Mouse (Mus musculus) embryonic facial prominence, embryonic 15.5 days (tissue): Measurements from ENCODE around the gene Sympk. TPM values are rescaled to one million over a fixed set of nuclear protein-coding genes. Genes with fewer than 3 reads are reported as not detected.

Source experiments
- ATAC-seq: fragments of 200-750 bp; cut with Nextera tagmentation; 2 replicates; pipeline ENCODE4 v1.8.0; 2017; ENCODE audit warnings: low read depth, moderate TSS enrichment; ENCODE audit not compliant: insufficient number of reproducible peaks, low FRiP score, low TSS enrichment
- H3K27ac ChIP-seq: fragments of 300-500 bp; sonication (generic); replicated peaks from 2 replicates; pipeline ENCODE4 v1.5.1; 2015; ENCODE audit warnings: mild to moderate bottlenecking, inconsistent platforms
- H3K27me3 ChIP-seq: fragments of 300-500 bp; sonication (generic); 2 replicates; pipeline ENCODE4 v1.6.1; 2015; ENCODE audit warnings: inconsistent platforms
- H3K36me3 ChIP-seq: fragments of 300-500 bp; sonication (generic); 2 replicates; pipeline ENCODE4 v1.6.1; 2015; ENCODE audit warnings: mild to moderate bottlenecking, inconsistent platforms
- H3K4me1 ChIP-seq: fragments of 300-500 bp; sonication (generic); 2 replicates; pipeline ENCODE4 v1.6.1; 2015; ENCODE audit warnings: inconsistent platforms
- H3K4me2 ChIP-seq: fragments of 300-500 bp; sonication (generic); replicated peaks from 2 replicates; pipeline ENCODE4 v1.6.1; 2015; ENCODE audit warnings: mild to moderate bottlenecking, inconsistent platforms
- H3K4me3 ChIP-seq: fragments of 300-500 bp; sonication (generic); replicated peaks from 2 replicates; pipeline ENCODE4 v1.5.1; 2015; ENCODE audit warnings: mild to moderate bottlenecking, inconsistent platforms
- H3K9ac ChIP-seq: fragments of 300-500 bp; sonication (generic); 2 replicates; pipeline ENCODE4 v1.6.1; 2015; ENCODE audit warnings: inconsistent platforms
- H3K9me3 ChIP-seq: fragments of 300-500 bp; sonication (generic); replicated peaks from 2 replicates; pipeline ENCODE4 v1.6.1; 2016; ENCODE audit warnings: inconsistent platforms
- WGBS: fragments of 180-500 bp; shearing (Covaris S2); methylation state at CpG from one replicate; pipeline ENCODE4 v1.1.7; 2015; 5-methylcytosine and 5-hydroxymethylcytosine counted together
- microRNA-seq: library from miRNA; unstranded; fragments of <30 nt; microRNA quantifications from one replicate; pipeline ENCODE4, GENCODE M21; 2016; ENCODE audit warnings: borderline number of aligned reads
- polyA plus RNA-seq: library from polyadenylated mRNA; unstranded; fragments of >200 nt; fragmentation: Nextera tagmentation; extraction: Ambion mirVana; gene quantifications from 2 replicates; pipeline ENCODE4 v1.2.1, GENCODE M21; 2015

The Sympk gene
- polyA plus RNA-seq, 1 experiment from 2014 or later: 36.8 TPM

GRCm38 (mm10) chr7:19094826-19095750 is 70.9 kb downstream of the Sympk start:
- H3K4me3 ChIP-seq: peak overlapping the region; percentile 86
- peaks cover 12% of the 10 kb centered on the region for H3K36me3 ChIP-seq
- H3K27me3 ChIP-seq: no peaks in the 10 kb centered on the region
- no peak for ATAC-seq
- H3K9ac ChIP-seq: peak overlapping the region; percentile 85
- H3K4me1 ChIP-seq: peaks cover 56% of the 10 kb centered on the region
- no peaks in the 10 kb centered on the region for H3K9me3 ChIP-seq
- peak overlapping the region; percentile 74 for H3K4me2 ChIP-seq
- peak overlapping the region; percentile 99 for H3K27ac ChIP-seq
- WGBS: under 1% methylated on average over 87 of the region's 87 CpGs

- Histone ChIP-seq H3K4me2 (peak overlapping the region; percentile 74), H3K4me1 (peaks cover 60% of the 10 kb centered on the region), H3K36me3 (peaks cover 10% of the 10 kb centered on the region), H3K4me3 (peak overlapping the region; percentile 86), H3K27ac (peak overlapping the region; percentile 99), H3K9ac (peak overlapping the region; percentile 85), H3K27me3 (no peaks in the 10 kb centered on the region), H3K9me3 (no peaks in the 10 kb centered on the region)
- peak; percentile 10; the same call in 1 of the 2 replicates for ATAC-seq
- WGBS: 1% methylated on average over 19 of the region's 19 CpGs
These were observed 71.6 kb downstream of the Sympk start for GRCm38 (mm10) chr7:19095751-19096110.

- 55% methylated on average over 5 of the region's 5 CpGs for WGBS
- Histone ChIP-seq H3K9ac (peak overlapping the region; percentile 85; the same call in 1 of the 2 replicates), H3K4me1 (peaks cover 57% of the 10 kb centered on the region), H3K27ac (peak overlapping the region; percentile 99), H3K27me3 (no peaks in the 10 kb centered on the region), H3K36me3 (peaks cover 10% of the 10 kb centered on the region), H3K4me3 (peak overlapping the region; percentile 86), H3K4me2 (peak overlapping the region; percentile 74), H3K9me3 (no peaks in the 10 kb centered on the region)
- no peak for ATAC-seq
These were observed 72.3 kb downstream of the Sympk start for GRCm38 (mm10) chr7:19096421-19096976.

GRCm38 (mm10) chr7:19097217-19097616 is 73.0 kb downstream of the Sympk start:
- peaks cover 50% of the 10 kb centered on the region for H3K4me1 ChIP-seq
- H3K27ac ChIP-seq: no peak overlapping the region
- peaks cover 10% of the 10 kb centered on the region for H3K36me3 ChIP-seq
- WGBS: 76% methylated on average over 2 of the region's 2 CpGs
- no peaks in the 10 kb centered on the region for H3K9me3 ChIP-seq
- ATAC-seq: no peak
- no peaks in the 10 kb centered on the region for H3K27me3 ChIP-seq
- H3K9ac ChIP-seq: no peak overlapping the region
- peak overlapping the region; percentile 74; the same call in 1 of the 2 replicates for H3K4me2 ChIP-seq
- 0 out of 2 replicates have a peak overlapping the region, but pooled peaks have one; percentile 86 for H3K4me3 ChIP-seq

GRCm38 (mm10) chr7:19097863-19098262 is 73.7 kb downstream of the Sympk start:
- H3K27ac ChIP-seq: no peak overlapping the region; the same call in 1 of the 2 replicates
- H3K9ac ChIP-seq: no peak overlapping the region
- ATAC-seq: no peak
- H3K9me3 ChIP-seq: no peaks in the 10 kb centered on the region
- H3K36me3 ChIP-seq: peaks cover 10% of the 10 kb centered on the region
- H3K4me2 ChIP-seq: no peak overlapping the region
- H3K27me3 ChIP-seq: no peaks in the 10 kb centered on the region
- H3K4me3 ChIP-seq: no peak overlapping the region
- peaks cover 43% of the 10 kb centered on the region for H3K4me1 ChIP-seq

GRCm38 (mm10) chr7:19098811-19099210 is 74.6 kb downstream of the Sympk start:
- no peak overlapping the region for H3K4me3 ChIP-seq
- H3K9me3 ChIP-seq: no peaks in the 10 kb centered on the region
- H3K4me2 ChIP-seq: no peak overlapping the region
- no peaks in the 10 kb centered on the region for H3K27me3 ChIP-seq
- H3K27ac ChIP-seq: no peak overlapping the region
- H3K36me3 ChIP-seq: peaks cover 10% of the 10 kb centered on the region
- WGBS: 69% methylated on average over 7 of the region's 7 CpGs
- H3K9ac ChIP-seq: no peak overlapping the region
- ATAC-seq: no peak
- peaks cover 35% of the 10 kb centered on the region for H3K4me1 ChIP-seq

- H3K36me3 ChIP-seq: peaks cover 10% of the 10 kb centered on the region
- 76% methylated on average over 1 of the region's 1 CpGs for WGBS
- no peak overlapping the region for H3K4me3 ChIP-seq
- H3K9ac ChIP-seq: no peak overlapping the region
- no peak for ATAC-seq
- peaks cover 35% of the 10 kb centered on the region for H3K4me1 ChIP-seq
- H3K27ac ChIP-seq: no peak overlapping the region
- H3K4me2 ChIP-seq: no peak overlapping the region
- H3K27me3 ChIP-seq: no peaks in the 10 kb centered on the region
- no peaks in the 10 kb centered on the region for H3K9me3 ChIP-seq
These were observed 76.1 kb downstream of the Sympk start for GRCm38 (mm10) chr7:19100290-19100689.

GRCm38 (mm10) chr7:19103741-19104140 is 79.6 kb downstream of the Sympk start:
- Histone ChIP-seq H3K4me3 (no peak overlapping the region), H3K27ac (no peak overlapping the region), H3K9ac (no peak overlapping the region), H3K27me3 (no peaks in the 10 kb centered on the region), H3K4me1 (peaks cover 9% of the 10 kb centered on the region; the same call in 1 of the 2 replicates), H3K4me2 (no peak overlapping the region), H3K36me3 (no peaks in the 10 kb centered on the region), H3K9me3 (no peaks in the 10 kb centered on the region)
- no peak for ATAC-seq

Small RNA genes lying within 50 kb of the gene (microRNA-seq; reads per million reads assigned to microRNA genes)
- gene Mir3100: not detected

Other genes starting within 250 kb of the Sympk start
- gene Psg19, start 225.9 kb upstream of the Sympk start, polyA plus RNA-seq: not detected in 2 replicates
- gene Psg17, start 202.8 kb upstream of the Sympk start, polyA plus RNA-seq: not detected in 2 replicates
- gene Mill2, start 184.4 kb upstream of the Sympk start, polyA plus RNA-seq: 1.0 and 1.1 TPM in 2 replicates
- 9.7 and 16.3 TPM in 2 replicates for gene Pglyrp1, start 153.0 kb upstream of the Sympk start, polyA plus RNA-seq
- 31.8 and 40.3 TPM in 2 replicates for gene Ccdc61, start 114.0 kb upstream of the Sympk start, polyA plus RNA-seq
- 0.56 and 0.60 TPM in 2 replicates for gene Nova2, start 98.5 kb upstream of the Sympk start, polyA plus RNA-seq
- not detected in 2 replicates for gene Nanos2, start 37.0 kb upstream of the Sympk start, polyA plus RNA-seq
- gene Mypop, start 33.1 kb upstream of the Sympk start, polyA plus RNA-seq: 5.9 and 6.3 TPM in 2 replicates
- 31.1 and 32.2 TPM in 2 replicates for gene Irf2bp1, start 20.3 kb upstream of the Sympk start, polyA plus RNA-seq
- 0.58 and 1.3 TPM in 2 replicates for gene Foxa3, start 839 bp upstream of the Sympk start, polyA plus RNA-seq
- not detected in 2 replicates for gene Rsph6a, start 30.3 kb downstream of the Sympk start, polyA plus RNA-seq
- gene Dmwd, start 51.9 kb downstream of the Sympk start, polyA plus RNA-seq: 18.7 and 20.1 TPM in 2 replicates
- 42.4 and 60.4 TPM in 2 replicates for gene Dmpk, start 59.5 kb downstream of the Sympk start, polyA plus RNA-seq
- 12.7 and 14.7 TPM in 2 replicates for gene Six5, start 70.2 kb downstream of the Sympk start, polyA plus RNA-seq
- 1.9 and 2.3 TPM in 2 replicates for gene Gm4969, start 94.0 kb downstream of the Sympk start, polyA plus RNA-seq
- 14.7 and 16.3 TPM in 2 replicates for gene Fbxo46, start 95.5 kb downstream of the Sympk start, polyA plus RNA-seq
- gene Qpctl, start 124.9 kb downstream of the Sympk start, polyA plus RNA-seq: 13.9 and 15.1 TPM in 2 replicates
- 139 and 140 TPM in 2 replicates for gene Snrpd2, start 125.3 kb downstream of the Sympk start, polyA plus RNA-seq
- 0.68 and 1.1 TPM in 2 replicates for gene Gipr, start 141.8 kb downstream of the Sympk start, polyA plus RNA-seq
- gene Eml2, start 152.0 kb downstream of the Sympk start, polyA plus RNA-seq: 10.4 and 12.8 TPM in 2 replicates
- gene Gpr4, start 188.2 kb downstream of the Sympk start, polyA plus RNA-seq: 1.7 and 1.9 TPM in 2 replicates
- gene Opa3, start 204.0 kb downstream of the Sympk start, polyA plus RNA-seq: 30.8 and 32.5 TPM in 2 replicates
- 85.2 TPM in 2 replicates for gene Vasp, start 247.4 kb downstream of the Sympk start, polyA plus RNA-seq